Mouse (Mus musculus) heart, embryonic 15.5 days (tissue): ENCODE results near the gene Hist1h2ap. TPM values are rescaled to one million over a fixed set of nuclear protein-coding genes. Genes with fewer than 3 reads are reported as not detected.

ENCODE experiments used
- microRNA-seq: library from miRNA; unstranded; fragments of <30 nt; microRNA quantifications from one replicate; pipeline ENCODE4, GENCODE M21; 2016
- polyA plus RNA-seq: library from polyadenylated mRNA; unstranded; fragments of >200 nt; fragmentation: Nextera tagmentation; extraction: Ambion mirVana; gene quantifications from 2 replicates; pipeline ENCODE4 v1.2.1, GENCODE M21; 2015

Hist1h2ap gene
- polyA plus RNA-seq, 1 experiment from 2014 or later: 1,424 TPM

Small RNA genes within 50 kb of the gene (microRNA-seq; reads per million reads assigned to microRNA genes)
- not detected for gene Gm19658
- gene Gm44346: not detected
- not detected for gene Gm44466

Other genes with a start within 250 kb of the Hist1h2ap start
- gene Olfr1362, start 219.5 kb downstream of the Hist1h2ap start, polyA plus RNA-seq: not detected in 2 replicates
- not detected in 2 replicates for gene Olfr11, start 191.0 kb downstream of the Hist1h2ap start, polyA plus RNA-seq
- not detected in 2 replicates for gene Olfr1361, start 170.1 kb downstream of the Hist1h2ap start, polyA plus RNA-seq
- gene Olfr1360, start 156.1 kb downstream of the Hist1h2ap start, polyA plus RNA-seq: not detected in 2 replicates
- gene Olfr1359, start 135.4 kb downstream of the Hist1h2ap start, polyA plus RNA-seq: not detected in 2 replicates
- 0.47 and 1.3 TPM in 2 replicates for gene Hist1h2bl, start 117.4 kb downstream of the Hist1h2ap start, polyA plus RNA-seq
- gene Hist1h2ai, start 117.1 kb downstream of the Hist1h2ap start, polyA plus RNA-seq: 9.9 and 11.4 TPM in 2 replicates
- 1.5 and 5.4 TPM in 2 replicates for gene Hist1h3h, start 115.8 kb downstream of the Hist1h2ap start, polyA plus RNA-seq
- gene Hist1h2bm, start 111.5 kb downstream of the Hist1h2ap start, polyA plus RNA-seq: 1.3 and 2.3 TPM in 2 replicates
- 0.66 and 0.67 TPM in 2 replicates for gene Hist1h4j, start 98.4 kb downstream of the Hist1h2ap start, polyA plus RNA-seq
- 1.3 and 3.0 TPM in 2 replicates for gene Hist1h4k, start 83.0 kb downstream of the Hist1h2ap start, polyA plus RNA-seq
- 9.5 and 11.0 TPM in 2 replicates for gene Hist1h2ak, start 79.7 kb downstream of the Hist1h2ap start, polyA plus RNA-seq
- 2.0 and 3.0 TPM in 2 replicates for gene Hist1h2bn, start 79.4 kb downstream of the Hist1h2ap start, polyA plus RNA-seq
- 8.6 and 10.7 TPM in 2 replicates for gene Hist1h1b, start 52.9 kb downstream of the Hist1h2ap start, polyA plus RNA-seq
- 56.3 and 60.4 TPM in 2 replicates for gene Hist1h3i, start 50.1 kb downstream of the Hist1h2ap start, polyA plus RNA-seq
- 2.3 and 3.2 TPM in 2 replicates for gene Hist1h2an, start 46.3 kb downstream of the Hist1h2ap start, polyA plus RNA-seq
- 0.86 and 1.4 TPM in 2 replicates for gene Hist1h2bp, start 46.0 kb downstream of the Hist1h2ap start, polyA plus RNA-seq
- 7.2 and 7.3 TPM in 2 replicates for gene Hist1h2bq, start 23.3 kb downstream of the Hist1h2ap start, polyA plus RNA-seq
- 3.5 TPM in 1 of 2 replicates, not detected in the other for gene Hist1h2ao, start 23.0 kb downstream of the Hist1h2ap start, polyA plus RNA-seq
- gene Hist1h4m, start 21.8 kb downstream of the Hist1h2ap start, polyA plus RNA-seq: not detected in 2 replicates
- 6.2 and 11.6 TPM in 2 replicates for gene Hist1h4n, start 1.3 kb downstream of the Hist1h2ap start, polyA plus RNA-seq
- gene Hist1h2br, start 236 bp upstream of the Hist1h2ap start, polyA plus RNA-seq: 7.8 TPM in 2 replicates
- 3.8 and 5.1 TPM in 2 replicates for gene Zfp184, start 111.6 kb upstream of the Hist1h2ap start, polyA plus RNA-seq
- not detected in 2 replicates for gene Pom121l2, start 147.7 kb upstream of the Hist1h2ap start, polyA plus RNA-seq
- 9.5 and 113 TPM in 2 replicates for gene Prss16, start 176.2 kb upstream of the Hist1h2ap start, polyA plus RNA-seq
- gene Hist1h2ah, start 202.1 kb upstream of the Hist1h2ap start, polyA plus RNA-seq: 3.5 TPM in 1 of 2 replicates, not detected in the other
- gene Hist1h2bk, start 202.4 kb upstream of the Hist1h2ap start, polyA plus RNA-seq: 1.6 and 1.7 TPM in 2 replicates
- gene Hist1h4i, start 207.9 kb upstream of the Hist1h2ap start, polyA plus RNA-seq: 8.6 and 12.1 TPM in 2 replicates
- 11.2 and 12.4 TPM in 2 replicates for gene Hist1h2ag, start 209.4 kb upstream of the Hist1h2ap start, polyA plus RNA-seq
- gene Hist1h2bj, start 209.7 kb upstream of the Hist1h2ap start, polyA plus RNA-seq: 2.8 and 5.8 TPM in 2 replicates